Mouse (Mus musculus) myocyte (in vitro differentiated cells): Measurements from ENCODE around the gene Hoxa2.

Source experiments
- CEBPB ChIP-seq: IDR thresholded peaks from 2 replicates; pipeline ENCODE4 v1.6.1; 2011; ENCODE audit warnings: mild to moderate bottlenecking, moderate library complexity; ENCODE audit not compliant: poor library complexity, insufficient read depth, severe bottlenecking
- MYOG ChIP-seq, 3 experiments: IDR thresholded peaks; one replicate each; pipeline ENCODE4 v1.6.1; 2011; ENCODE audit warnings: control low read depth in 2 of 3, low read depth in 2 of 3, mild to moderate bottlenecking in 2 of 3; ENCODE audit not compliant: insufficient read length in 2 of 3, control insufficient read depth in 1 of 3, insufficient read depth in 1 of 3
- POLR2A ChIP-seq: IDR thresholded peaks from one replicate; pipeline ENCODE4 v1.6.1; 2011; ENCODE audit warnings: low read depth, mild to moderate bottlenecking, control low read depth, moderate library complexity; ENCODE audit not compliant: insufficient read length
- SRF ChIP-seq: IDR thresholded peaks from one replicate; pipeline ENCODE4 v1.6.1; 2011; ENCODE audit warnings: low read depth; ENCODE audit not compliant: control insufficient read depth, insufficient read length
- TCF12 ChIP-seq: IDR thresholded peaks from one replicate; pipeline ENCODE4 v1.6.1; 2011; ENCODE audit warnings: mild to moderate bottlenecking, control low read depth; ENCODE audit not compliant: poor library complexity, insufficient read depth, severe bottlenecking
- TCF3 ChIP-seq: IDR thresholded peaks from one replicate; pipeline ENCODE4 v1.6.1; 2011; ENCODE audit warnings: low read depth, control low read depth; ENCODE audit not compliant: insufficient read length
- USF1 ChIP-seq: IDR thresholded peaks from one replicate; pipeline ENCODE4 v1.6.1; 2011; ENCODE audit warnings: low read depth, mild to moderate bottlenecking, control low read depth, moderate library complexity

- no peak for TF ChIP-seq CEBPB
- TF ChIP-seq USF1, result no peak
- no peak for TF ChIP-seq SRF
- TF ChIP-seq POLR2A, result no peak
- no peak for TF ChIP-seq MYOG (IDR thresholded peaks at IDR 0.05; ENCODE audit: control insufficient read depth in 1 of 3, insufficient read depth in 1 of 3, insufficient read length in 2 of 3, low read depth in 2 of 3)
- TF ChIP-seq TCF12, result no peak
- TF ChIP-seq TCF3, result no peak
These were observed 11.2 kb upstream of the Hoxa2 start for GRCm38 (mm10) chr6:52175864-52176263.
